Mouse (Mus musculus) testis, adult 2 months (tissue): ENCODE results near the gene Atg101.

ENCODE experiments used
- CTCF ChIP-seq: fragments of 200-500 bp; IDR thresholded peaks from 2 replicates; pipeline ENCODE4 v1.5.1; 2012; ENCODE audit warnings: low read depth, mild to moderate bottlenecking, inconsistent platforms, low read length, moderate library complexity; ENCODE audit not compliant: control insufficient read depth, insufficient read depth, insufficient replicate concordance
- POLR2A ChIP-seq: fragments of 200-500 bp; IDR thresholded peaks from 2 replicates; pipeline ENCODE4 v1.6.1; 2012; ENCODE audit warnings: low read depth, mild to moderate bottlenecking, inconsistent platforms, low read length, moderate library complexity; ENCODE audit not compliant: control insufficient read depth

DNA sequence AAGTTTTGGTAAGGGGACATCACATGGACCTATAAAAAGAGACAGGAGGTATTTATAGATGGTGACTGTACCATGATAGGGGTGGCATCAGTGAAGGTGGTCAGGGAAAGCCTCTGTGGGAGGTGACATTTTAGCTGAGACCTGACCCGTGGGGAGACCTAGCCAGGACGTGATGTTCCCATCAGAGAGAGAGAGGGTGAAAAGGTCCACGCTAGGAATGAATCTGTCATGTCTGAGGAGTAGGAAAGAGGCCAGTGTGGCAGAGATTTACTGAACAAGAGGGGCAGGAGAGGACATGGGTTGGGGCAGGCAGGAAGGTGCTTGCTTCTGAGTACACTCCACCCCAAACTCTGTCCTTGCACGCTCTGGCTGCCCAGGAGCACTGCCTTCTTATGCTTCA, 19.8 kb downstream of the Atg101 start:
- TF ChIP-seq POLR2A (no peak), CTCF (no peak)
